Mouse (Mus musculus): Measurements from ENCODE around the gene Nr2c2. TPM values are rescaled to one million over a fixed set of nuclear protein-coding genes. Genes with fewer than 3 reads are reported as not detected.
"Not testable (repeated sequence)": the region's sequence is repeated elsewhere in the genome, so short reads cannot be mapped to it uniquely, and the experiment has no call there.

Gene Nr2c2
- polyA plus RNA-seq, 1 experiment, result not detected

- TF ChIP-seq CTCF (IDR thresholded peaks at IDR 0.05; ENCODE audit: insufficient read depth, low read depth, low read length), result no peak
- TF ChIP-seq POLR2A (IDR thresholded peaks at IDR 0.05; ENCODE audit: insufficient read depth, low read depth, low read length), result no peak
- H3K27ac ChIP-seq (ENCODE audit: insufficient read depth, low read depth, low read length), result no peak overlapping the region
- no peak overlapping the region for H3K4me3 ChIP-seq (ENCODE audit: insufficient read depth, low read depth, low read length)
- peaks cover 2% of the 10 kb centered on the region for H3K4me1 ChIP-seq (ENCODE audit: control insufficient read depth, insufficient read depth, low read length)
- 60% methylated on average over 15 of the region's 15 CpGs for WGBS
Measured at GRCm38 (mm10) chr6:92071121-92071839, 19.9 kb upstream of the Nr2c2 start.

GRCm38 (mm10) chr6:92080730-92081129 is 10.5 kb upstream of the Nr2c2 start:
- Histone ChIP-seq H3K4me3 (ENCODE audit: insufficient read depth, low read depth, low read length) (no peak overlapping the region), H3K4me1 (ENCODE audit: control insufficient read depth, insufficient read depth, low read length) (no peaks in the 10 kb centered on the region; the same call in 1 of the 2 replicates), H3K27ac (ENCODE audit: insufficient read depth, low read depth, low read length) (no peak overlapping the region)
- 100% methylated on average over 2 of the region's 2 CpGs for WGBS
- TF ChIP-seq CTCF (IDR thresholded peaks at IDR 0.05; ENCODE audit: insufficient read depth, low read depth, low read length), result no peak
- no peak for TF ChIP-seq POLR2A (IDR thresholded peaks at IDR 0.05; ENCODE audit: insufficient read depth, low read depth, low read length)

- TF ChIP-seq CTCF (IDR thresholded peaks at IDR 0.05; ENCODE audit: insufficient read depth, low read depth, low read length) (no peak), POLR2A (IDR thresholded peaks at IDR 0.05; ENCODE audit: insufficient read depth, low read depth, low read length) (no peak)
- Histone ChIP-seq H3K4me3 (ENCODE audit: insufficient read depth, low read depth, low read length) (no peak overlapping the region), H3K4me1 (ENCODE audit: control insufficient read depth, insufficient read depth, low read length) (no peaks in the 10 kb centered on the region; the same call in 1 of the 2 replicates), H3K27ac (ENCODE audit: insufficient read depth, low read depth, low read length) (no peak overlapping the region)
- WGBS, result 85% methylated on average over 4 of the region's 4 CpGs
Measured at GRCm38 (mm10) chr6:92082756-92083155, 8.4 kb upstream of the Nr2c2 start.

GRCm38 (mm10) chr6:92084932-92085331 is 6.3 kb upstream of the Nr2c2 start:
- Histone ChIP-seq H3K27ac (ENCODE audit: insufficient read depth, low read depth, low read length) (0 out of 2 replicates have a peak overlapping the region, but pooled peaks have one; percentile 36), H3K4me3 (ENCODE audit: insufficient read depth, low read depth, low read length) (no peak overlapping the region), H3K4me1 (ENCODE audit: control insufficient read depth, insufficient read depth, low read length) (no peaks in the 10 kb centered on the region; the same call in 1 of the 2 replicates)
- 55% methylated on average over 3 of the region's 3 CpGs for WGBS
- no peak for TF ChIP-seq POLR2A (IDR thresholded peaks at IDR 0.05; ENCODE audit: insufficient read depth, low read depth, low read length)
- TF ChIP-seq CTCF (IDR thresholded peaks at IDR 0.05; ENCODE audit: insufficient read depth, low read depth, low read length), result no peak

- not testable (repeated sequence) for H3K27ac ChIP-seq (ENCODE audit: insufficient read depth, low read depth, low read length); H3K4me1 ChIP-seq (ENCODE audit: control insufficient read depth, insufficient read depth, low read length); H3K4me3 ChIP-seq (ENCODE audit: insufficient read depth, low read depth, low read length)
- WGBS, result 80% methylated on average over 7 of the region's 7 CpGs
Measured at GRCm38 (mm10) chr6:92089141-92089540, 2.0 kb upstream of the Nr2c2 start.

- Histone ChIP-seq H3K27ac (ENCODE audit: insufficient read depth, low read depth, low read length) (no peak overlapping the region), H3K4me3 (ENCODE audit: insufficient read depth, low read depth, low read length) (no peak overlapping the region), H3K4me1 (ENCODE audit: control insufficient read depth, insufficient read depth, low read length) (no peaks in the 10 kb centered on the region; the same call in 1 of the 2 replicates)
- WGBS, result 82% methylated on average over 4 of the region's 4 CpGs
- TF ChIP-seq CTCF (IDR thresholded peaks at IDR 0.05; ENCODE audit: insufficient read depth, low read depth, low read length) (no peak), POLR2A (IDR thresholded peaks at IDR 0.05; ENCODE audit: insufficient read depth, low read depth, low read length) (no peak)
Measured at GRCm38 (mm10) chr6:92089982-92090381, 1.2 kb upstream of the Nr2c2 start.

- no peak for TF ChIP-seq POLR2A (IDR thresholded peaks at IDR 0.05; ENCODE audit: insufficient read depth, low read depth, low read length)
- WGBS, result 0% methylated on average over 4 of the region's 4 CpGs
- peak overlapping the region; percentile 96; the same call in 1 of the 2 replicates for H3K27ac ChIP-seq (ENCODE audit: insufficient read depth, low read depth, low read length)
- peak overlapping the region; percentile 98 for H3K4me3 ChIP-seq (ENCODE audit: insufficient read depth, low read depth, low read length)
- H3K4me1 ChIP-seq (ENCODE audit: control insufficient read depth, insufficient read depth, low read length), result no peaks in the 10 kb centered on the region; the same call in 1 of the 2 replicates
Measured at GRCm38 (mm10) chr6:92090497-92090896, 693 bp upstream of the Nr2c2 start.

- peak overlapping the region; percentile 85 for H3K27ac ChIP-seq (ENCODE audit: insufficient read depth, low read depth, low read length)
- under 1% methylated on average over 66 of the region's 81 CpGs for whole genome bisulfite sequencing
- TF ChIP-seq POLR2A (IDR thresholded peaks at IDR 0.05; ENCODE audit: insufficient read depth, low read depth, low read length), result peak; percentile 73
- TF ChIP-seq CTCF (IDR thresholded peaks at IDR 0.05; ENCODE audit: insufficient read depth, low read depth, low read length), result no peak
- no peaks in the 10 kb centered on the region for H3K4me1 ChIP-seq (ENCODE audit: control insufficient read depth, insufficient read depth, low read length)
- H3K4me3 ChIP-seq (ENCODE audit: insufficient read depth, low read depth, low read length), result peak overlapping the region; percentile 98
Measured at GRCm38 (mm10) chr6:92091767-92092489, 738 bp downstream of the Nr2c2 start.

GRCm38 (mm10) chr6:92092737-92093136 is 1.5 kb downstream of the Nr2c2 start:
- no peak overlapping the region for H3K27ac ChIP-seq (ENCODE audit: insufficient read depth, low read depth, low read length)
- no peaks in the 10 kb centered on the region for H3K4me1 ChIP-seq (ENCODE audit: control insufficient read depth, insufficient read depth, low read length)
- peak overlapping the region; percentile 98 for H3K4me3 ChIP-seq (ENCODE audit: insufficient read depth, low read depth, low read length)
- 2% methylated on average over 3 of the region's 3 CpGs for WGBS
- no peak for TF ChIP-seq CTCF (IDR thresholded peaks at IDR 0.05; ENCODE audit: insufficient read depth, low read depth, low read length)
- no peak for TF ChIP-seq POLR2A (IDR thresholded peaks at IDR 0.05; ENCODE audit: insufficient read depth, low read depth, low read length)

All from olfactory bulb, adult 2 months (tissue).